Mouse (Mus musculus) heart, embryonic 14.5 days (tissue): ENCODE data around the gene Atp5l. TPM values are rescaled to one million over a fixed set of nuclear protein-coding genes. Genes with fewer than 3 reads are reported as not detected.

Source experiments
- ATAC-seq: fragments of 200-750 bp; cut with Nextera tagmentation; 2 replicates; pipeline ENCODE4 v1.8.0; 2017; ENCODE audit warnings: low read depth, moderate TSS enrichment; ENCODE audit not compliant: insufficient number of reproducible peaks, insufficient read depth, low FRiP score
- H3K27ac ChIP-seq, 2 experiments: fragments of 200-500 bp in 1 of 2; fragments of 300-500 bp in 1 of 2; sonication (generic) in 1 of 2; replicated peaks in 1 of 2; 2 replicates each; pipeline ENCODE4 v1.5.1; 2012 to 2014; ENCODE audit warnings: low read depth in 2 of 2, low read length in 2 of 2, control low read depth in 1 of 2, mild to moderate bottlenecking in 1 of 2, mixed read lengths in 1 of 2; ENCODE audit not compliant: control insufficient read depth in 1 of 2, insufficient read depth in 1 of 2
- H3K27me3 ChIP-seq: fragments of 300-500 bp; sonication (generic); 2 replicates; pipeline ENCODE4 v1.6.1; 2014; ENCODE audit warnings: mild to moderate bottlenecking, low read length, control low read depth; ENCODE audit not compliant: control insufficient read depth, insufficient read depth
- H3K36me3 ChIP-seq: fragments of 300-500 bp; sonication (generic); 2 replicates; pipeline ENCODE4 v1.6.1; 2014; ENCODE audit warnings: mild to moderate bottlenecking, control low read depth, low read length, mixed read lengths; ENCODE audit not compliant: control insufficient read depth, insufficient read depth
- H3K4me1 ChIP-seq, 2 experiments: fragments of 200-500 bp in 1 of 2; fragments of 300-500 bp in 1 of 2; sonication (generic) in 1 of 2; 2 replicates each; pipeline ENCODE4 v1.6.1; 2012 to 2014; ENCODE audit warnings: low read length in 2 of 2, control low read depth in 1 of 2, mixed read lengths in 1 of 2; ENCODE audit not compliant: control insufficient read depth in 2 of 2, insufficient read depth in 2 of 2
- H3K4me2 ChIP-seq: fragments of 300-500 bp; sonication (generic); 2 replicates; pipeline ENCODE4 v1.6.1; 2014; ENCODE audit warnings: mild to moderate bottlenecking, low read length
- H3K4me3 ChIP-seq, 2 experiments: fragments of 200-500 bp in 1 of 2; fragments of 300-500 bp in 1 of 2; sonication (generic) in 1 of 2; 2 replicates each; pipeline ENCODE4 v1.5.1; 2012 to 2014; ENCODE audit warnings: low read length in 2 of 2, mild to moderate bottlenecking in 2 of 2, control low read depth in 1 of 2, low read depth in 1 of 2, moderate library complexity in 1 of 2; ENCODE audit not compliant: control insufficient read depth in 1 of 2, insufficient read depth in 1 of 2
- H3K9ac ChIP-seq: fragments of 300-500 bp; sonication (generic); 2 replicates; pipeline ENCODE4 v1.6.1; 2014; ENCODE audit warnings: mild to moderate bottlenecking, low read length
- H3K9me3 ChIP-seq: fragments of 300-500 bp; sonication (generic); 2 replicates; pipeline ENCODE4 v1.6.1; 2016; ENCODE audit warnings: low read length, control low read depth; ENCODE audit not compliant: control insufficient read depth
- WGBS: fragments of 180-500 bp; shearing (Covaris S2); extraction: QIAGEN DNeasy Blood & Tissue Kit; methylation state at CpG from one replicate; pipeline ENCODE4 v1.1.7; 2014; 5-methylcytosine and 5-hydroxymethylcytosine counted together
- polyA plus RNA-seq: library from polyadenylated mRNA; unstranded; fragments of >200 nt; fragmentation: Nextera tagmentation; extraction: Ambion mirVana; gene quantifications from 2 replicates; pipeline ENCODE4 v1.2.1, GENCODE M21; 2014

Atp5l gene
- polyA plus RNA-seq, 1 experiment from 2014 or later, result 1,405 TPM

DNA sequence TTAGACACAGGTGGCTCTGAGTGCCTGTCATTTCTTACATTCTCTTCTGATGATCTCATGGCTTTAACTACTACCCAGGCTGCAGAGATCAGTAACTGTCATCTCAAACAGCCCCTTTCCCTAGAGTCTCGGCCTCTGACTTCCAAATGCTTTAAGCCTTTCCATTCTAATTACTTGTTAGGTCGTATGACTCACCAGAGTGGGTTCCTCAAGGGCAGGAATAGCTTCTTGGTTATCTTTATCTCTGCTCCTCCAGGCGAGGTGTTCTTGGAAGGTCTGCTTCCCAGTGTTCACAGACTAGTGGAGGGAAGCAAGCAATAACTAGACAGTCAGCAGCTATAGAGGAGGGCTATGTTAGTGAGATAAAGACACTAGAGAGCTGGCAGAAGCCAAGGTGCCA, 27.9 kb downstream of the Atp5l start:
- Histone ChIP-seq H3K4me2 (no peak overlapping the region), H3K27me3 (no peaks in the 10 kb centered on the region), H3K4me1 (no peaks in the 10 kb centered on the region), H3K9ac (no peak overlapping the region), H3K27ac (no peak overlapping the region), H3K4me3 (no peak overlapping the region), H3K9me3 (no peaks in the 10 kb centered on the region), H3K36me3 (no peaks in the 10 kb centered on the region)
- 16% methylated on average over 3 of the region's 3 CpGs for WGBS
- no peak for ATAC-seq

DNA sequence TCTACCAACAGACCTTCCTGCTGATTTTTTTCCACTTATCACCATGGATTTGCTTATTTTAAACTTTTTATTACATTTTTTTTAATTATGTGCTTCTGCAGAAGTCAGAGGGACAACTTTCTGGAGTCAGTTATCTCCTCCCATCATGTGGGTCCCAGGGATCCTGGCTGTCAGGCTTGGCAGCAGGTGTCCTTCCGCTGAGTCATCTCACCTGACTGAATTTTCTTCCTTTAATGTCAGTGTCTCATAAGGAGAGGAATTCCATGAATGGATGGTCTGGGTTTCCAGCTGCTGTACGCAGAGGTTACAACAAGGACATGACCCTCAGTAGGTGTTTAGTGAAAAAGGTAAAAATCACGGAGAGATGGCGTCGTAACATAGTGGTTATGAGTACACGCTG, 29.3 kb downstream of the Atp5l start:
- WGBS, result 84% methylated on average over 6 of the region's 6 CpGs

DNA sequence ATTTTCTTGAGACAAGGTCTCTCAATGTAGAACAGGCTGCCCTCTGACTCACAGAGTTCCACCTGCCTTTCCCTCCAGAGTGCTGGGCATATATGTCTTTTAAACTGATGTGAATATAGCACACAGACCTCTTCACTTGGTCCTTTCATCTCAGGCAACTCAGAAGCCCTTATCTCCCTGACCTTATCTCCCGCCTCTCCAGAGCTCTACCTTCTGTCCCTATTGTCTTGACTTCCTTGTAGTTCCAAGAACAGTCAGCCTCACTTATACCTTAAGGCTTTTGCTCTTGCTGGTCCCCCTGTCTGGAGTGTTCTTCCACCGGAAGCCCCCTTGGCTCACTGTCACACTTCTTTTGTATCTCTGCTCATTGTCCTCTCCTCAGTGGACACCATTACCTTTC, 30.4 kb downstream of the Atp5l start:
- H3K27ac ChIP-seq, result no peak overlapping the region
- no peak overlapping the region for H3K4me3 ChIP-seq
- H3K36me3 ChIP-seq, result no peaks in the 10 kb centered on the region
- 40% methylated on average over 2 of the region's 2 CpGs for WGBS
- no peak overlapping the region for H3K9ac ChIP-seq
- no peaks in the 10 kb centered on the region for H3K4me1 ChIP-seq
- no peaks in the 10 kb centered on the region for H3K9me3 ChIP-seq
- ATAC-seq, result no peak
- H3K4me2 ChIP-seq, result no peak overlapping the region
- no peaks in the 10 kb centered on the region for H3K27me3 ChIP-seq

More for the DNA sequence above, 29.3 kb downstream of the Atp5l start:
- Histone ChIP-seq H3K9me3 (no peaks in the 10 kb centered on the region), H3K4me1 (no peaks in the 10 kb centered on the region), H3K4me3 (no peak overlapping the region), H3K27ac (no peak overlapping the region), H3K27me3 (no peaks in the 10 kb centered on the region), H3K9ac (no peak overlapping the region), H3K36me3 (no peaks in the 10 kb centered on the region), H3K4me2 (no peak overlapping the region)
- ATAC-seq, result no peak

DNA sequence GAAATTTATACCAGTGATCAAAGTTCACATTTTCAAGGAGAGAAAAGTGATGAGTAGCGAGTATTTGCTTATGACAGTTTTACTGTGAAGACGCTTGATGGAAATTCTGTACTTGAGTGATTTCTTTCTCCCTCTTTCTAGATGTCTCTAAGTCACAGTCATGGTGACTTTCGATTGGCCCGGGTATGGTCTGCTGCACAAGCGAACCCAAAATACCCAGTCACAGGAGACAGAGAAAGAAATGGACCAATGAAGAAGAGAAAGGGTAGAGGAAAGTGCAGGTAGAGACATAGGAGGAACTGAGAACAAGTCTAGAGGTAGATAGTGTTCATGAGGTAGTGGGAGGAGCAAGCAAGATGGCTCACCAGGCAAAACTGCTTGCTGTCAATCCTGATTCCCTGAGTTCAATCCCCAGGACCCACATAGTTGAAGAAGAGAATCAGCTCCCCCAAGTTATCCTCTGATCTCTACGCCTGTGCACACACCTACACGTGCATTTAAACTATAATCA, 32.4 kb downstream of the Atp5l start:
- Histone ChIP-seq H3K4me1 (peaks cover 0 to 2% of the 10 kb centered on the region in 2 experiments; a peak in 1 of 4 replicates), H3K36me3 (no peaks in the 10 kb centered on the region), H3K27ac (no peak overlapping the region), H3K9me3 (no peaks in the 10 kb centered on the region), H3K4me3 (no peak overlapping the region), H3K4me2 (no peak overlapping the region), H3K27me3 (no peaks in the 10 kb centered on the region), H3K9ac (no peak overlapping the region)
- ATAC-seq, result no peak
- 74% methylated on average over 7 of the region's 7 CpGs for WGBS

DNA sequence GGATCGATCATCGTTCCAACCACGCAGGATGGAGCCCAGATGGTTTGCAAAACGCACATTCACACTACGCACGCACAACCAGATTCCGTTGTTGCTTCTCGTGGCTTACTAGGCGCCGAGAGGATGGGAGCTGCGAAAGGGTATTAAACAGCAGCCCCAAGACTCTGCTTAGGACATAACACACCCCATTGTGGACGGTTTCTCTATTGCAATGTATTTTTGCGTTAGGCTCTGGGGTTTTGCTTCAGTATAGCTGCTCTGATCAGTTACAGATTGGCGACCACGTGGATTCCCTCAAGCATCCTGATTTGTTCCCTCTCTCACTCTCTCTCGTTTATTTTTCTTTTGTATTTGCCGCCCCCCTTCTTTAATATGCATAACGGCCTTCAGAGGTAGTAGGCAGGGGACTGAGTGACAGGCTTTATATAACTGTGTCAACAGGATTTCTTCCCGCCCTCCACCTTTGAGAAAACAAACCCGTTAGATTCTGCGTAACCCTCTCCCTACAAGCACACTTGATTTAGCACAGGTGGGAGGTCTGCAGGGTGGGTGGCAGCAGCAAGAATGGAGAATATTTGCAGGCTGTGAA, 37.5 kb downstream of the Atp5l start:
- Histone ChIP-seq H3K4me1 (peaks cover 14 to 19% of the 10 kb centered on the region in 2 experiments; a peak in 3 of 4 replicates), H3K27me3 (no peaks in the 10 kb centered on the region), H3K36me3 (no peaks in the 10 kb centered on the region), H3K9ac (peak overlapping the region; percentile 84), H3K27ac (no peak overlapping the region), H3K4me2 (peak overlapping the region; percentile 100), H3K4me3 (peak overlapping the region; percentile 74 to 99), H3K9me3 (no peaks in the 10 kb centered on the region)
- WGBS, result 2% methylated on average over 21 of the region's 21 CpGs
- ATAC-seq, result no peak

DNA sequence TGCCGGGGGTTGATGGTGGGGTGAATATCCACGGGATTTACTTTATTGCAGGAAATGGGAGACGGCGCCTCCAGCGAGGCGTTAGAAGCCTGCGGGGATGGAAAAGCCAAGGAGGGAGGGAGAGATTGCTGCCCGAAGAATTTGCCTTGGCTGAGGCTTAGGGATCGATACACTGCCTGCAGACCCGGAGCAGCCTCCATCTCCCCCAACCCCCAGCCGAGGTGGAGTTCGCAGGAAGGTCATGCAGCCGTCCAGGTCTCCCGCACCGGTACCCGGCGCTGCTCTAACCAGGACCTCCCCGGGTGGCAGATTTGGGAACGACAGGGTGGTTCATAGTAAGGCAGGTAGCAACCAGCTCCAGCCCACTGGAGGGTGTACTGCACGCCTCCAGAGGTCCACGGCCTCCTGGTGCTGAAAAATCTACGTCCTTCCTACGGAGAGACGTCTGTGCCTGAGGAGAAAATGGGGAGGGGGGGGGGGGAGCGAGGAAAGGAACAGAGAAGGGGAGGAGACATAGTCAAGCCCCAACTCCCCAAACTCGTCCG, 38.0 kb downstream of the Atp5l start:
- Histone ChIP-seq H3K4me2 (peak overlapping the region; percentile 100), H3K27me3 (no peaks in the 10 kb centered on the region), H3K27ac (peak overlapping the region; percentile 8 to 97; a peak in 2 of 4 replicates), H3K9me3 (no peaks in the 10 kb centered on the region), H3K4me1 (peaks cover 14 to 19% of the 10 kb centered on the region in 2 experiments; a peak in 3 of 4 replicates), H3K9ac (peak overlapping the region; percentile 84), H3K36me3 (no peaks in the 10 kb centered on the region), H3K4me3 (peak overlapping the region; percentile 74 to 99)
- ATAC-seq, result peak; percentile 20; the same call in 1 of the 2 replicates
- WGBS, result under 1% methylated on average over 25 of the region's 27 CpGs

DNA sequence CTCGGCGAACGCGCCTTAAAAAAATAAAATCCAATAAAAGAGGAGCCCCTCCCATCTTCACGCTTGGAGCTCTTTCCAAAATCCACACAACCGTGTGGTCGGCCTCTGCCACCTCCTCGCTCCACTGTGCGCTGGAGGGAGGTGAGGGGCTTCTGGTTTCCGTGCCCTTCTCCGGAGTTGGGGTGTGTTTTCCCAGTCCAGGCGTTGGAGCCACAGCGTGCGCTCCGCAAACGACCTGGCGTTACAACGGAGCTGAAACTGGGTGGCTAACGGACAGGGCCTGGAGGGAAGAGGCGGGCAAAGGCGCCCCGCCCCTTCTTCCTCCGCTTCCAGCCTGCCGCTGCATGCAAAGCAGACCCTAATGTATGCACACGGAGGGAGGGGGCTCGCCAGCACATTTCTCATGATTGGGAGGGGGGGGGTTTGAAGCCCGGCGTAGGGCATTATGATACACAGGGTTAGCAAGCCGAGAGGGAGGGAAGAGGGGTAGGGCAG, 38.6 kb downstream of the Atp5l start:
- Histone ChIP-seq H3K9ac (peak overlapping the region; percentile 84), H3K4me2 (peak overlapping the region; percentile 100), H3K4me1 (peaks cover 14 to 20% of the 10 kb centered on the region in 2 experiments; a peak in 3 of 4 replicates), H3K36me3 (no peaks in the 10 kb centered on the region), H3K27me3 (no peaks in the 10 kb centered on the region), H3K9me3 (no peaks in the 10 kb centered on the region), H3K4me3 (peak overlapping the region; percentile 74 to 99), H3K27ac (peak overlapping the region; percentile 95 to 97)
- peak; percentile 64 for ATAC-seq
- under 1% methylated on average over 29 of the region's 29 CpGs for WGBS
